ENCODE assay signal across 20 mouse cellular contexts in genomic region chr5:30930846-30931245, GRCm38 (mm10). TPM values are rescaled to one million over a fixed set of nuclear protein-coding genes. Genes with fewer than 3 reads are reported as not detected.
DNase-seq lines count a peak whose midpoint lies in the region; ATAC-seq and TF ChIP-seq lines count a peak whose summit lies in the region.
"Had no signal": no experiment of that assay in that cellular context is flagged by ENCODE, and none has a peak within 500 bp of the region (broad histone marks: within the 10 kb centered on the region; RNA-seq: fewer than 3 reads in every experiment).

No protein-coding gene starts in this region.

- no peak for TF ChIP-seq EP300 in stomach, postnatal 0 days (optimal IDR thresholded peaks at IDR 0.05)

- no peak overlapping the region for H3K4me3 ChIP-seq in hindbrain, postnatal 0 days (ENCODE audit: low read length)
- H3K4me3 ChIP-seq in hindbrain, embryonic 11.5 days (ENCODE audit: low read depth, low read length): no peak overlapping the region
- no peak overlapping the region for H3K4me3 ChIP-seq in embryonic facial prominence, embryonic 15.5 days (replicated peaks)
- H3K4me3 ChIP-seq in stomach, postnatal 0 days (ENCODE audit: low read depth, low read length): no peak overlapping the region
- H3K4me3 ChIP-seq: embryonic facial prominence, embryonic 12.5 days; erythroblast, embryonic 14.5 days; heart, embryonic 10.5 days; heart, embryonic 15.5 days; hindbrain, embryonic 12.5 days; layer of hippocampus, adult 2 months; midbrain, embryonic 13.5 days had no signal

- H3K27ac ChIP-seq in hindbrain, postnatal 0 days: 0 out of 2 replicates have a peak overlapping the region, but pooled peaks have one; percentile 11
- no peak overlapping the region for H3K27ac ChIP-seq in hindbrain, embryonic 11.5 days (ENCODE audit: low read depth, low read length)
- H3K27ac ChIP-seq in embryonic facial prominence, embryonic 15.5 days (replicated peaks): peak overlapping the region; percentile 11; the same call in 1 of the 2 replicates
- no peak overlapping the region for H3K27ac ChIP-seq in stomach, postnatal 0 days (replicated peaks)
- H3K27ac ChIP-seq: embryonic facial prominence, embryonic 12.5 days; heart, embryonic 10.5 days; heart, embryonic 15.5 days; hindbrain, embryonic 12.5 days; layer of hippocampus, adult 2 months; liver, embryonic 14.5 days; macrophage; midbrain, embryonic 13.5 days had no signal

- H3K4me1 ChIP-seq in hindbrain, postnatal 0 days (ENCODE audit: insufficient read depth, low read length): no peaks in the 10 kb centered on the region
- no peaks in the 10 kb centered on the region for H3K4me1 ChIP-seq in hindbrain, embryonic 11.5 days (replicated peaks; ENCODE audit: control insufficient read depth, insufficient read depth, low read length)
- peaks cover 5% of the 10 kb centered on the region; the same call in 1 of the 2 replicates for H3K4me1 ChIP-seq in embryonic facial prominence, embryonic 15.5 days
- H3K4me1 ChIP-seq in stomach, postnatal 0 days (replicated peaks; ENCODE audit: control insufficient read depth, insufficient read depth): no peaks in the 10 kb centered on the region
- H3K4me1 ChIP-seq: embryonic facial prominence, embryonic 12.5 days; hindbrain, embryonic 12.5 days; midbrain, embryonic 13.5 days had no signal

- H3K36me3 ChIP-seq in hindbrain, postnatal 0 days (ENCODE audit: insufficient read depth, low read length): no peaks in the 10 kb centered on the region
- H3K36me3 ChIP-seq in hindbrain, embryonic 11.5 days (ENCODE audit: control insufficient read depth, insufficient read depth, low read length): no peaks in the 10 kb centered on the region
- H3K36me3 ChIP-seq in embryonic facial prominence, embryonic 15.5 days: no peaks in the 10 kb centered on the region
- no peaks in the 10 kb centered on the region for H3K36me3 ChIP-seq in stomach, postnatal 0 days (ENCODE audit: control insufficient read depth, insufficient read depth, low read length)
- H3K36me3 ChIP-seq: embryonic facial prominence, embryonic 12.5 days; heart, embryonic 10.5 days; heart, embryonic 15.5 days; hindbrain, embryonic 12.5 days; midbrain, embryonic 13.5 days had no signal

- no peaks in the 10 kb centered on the region for H3K27me3 ChIP-seq in hindbrain, postnatal 0 days (ENCODE audit: insufficient read depth, low read length)
- H3K27me3 ChIP-seq in hindbrain, embryonic 11.5 days (ENCODE audit: control insufficient read depth, insufficient read depth, low read length): no peaks in the 10 kb centered on the region
- H3K27me3 ChIP-seq in embryonic facial prominence, embryonic 15.5 days: no peaks in the 10 kb centered on the region
- H3K27me3 ChIP-seq in stomach, postnatal 0 days (ENCODE audit: control insufficient read depth, insufficient read depth, low read length): no peaks in the 10 kb centered on the region
- H3K27me3 ChIP-seq: embryonic facial prominence, embryonic 12.5 days; heart, embryonic 15.5 days; hindbrain, embryonic 12.5 days; midbrain, embryonic 13.5 days had no signal

- ATAC-seq in hindbrain, postnatal 0 days: 0 out of 2 replicates have a peak, but pooled peaks have one; percentile 15
- no peak for ATAC-seq in hindbrain, embryonic 11.5 days (ENCODE audit: low FRiP score)
- no peak for ATAC-seq in embryonic facial prominence, embryonic 15.5 days (ENCODE audit: insufficient number of reproducible peaks, low FRiP score, low TSS enrichment, low read depth)
- no peak for ATAC-seq in stomach, postnatal 0 days (ENCODE audit: low FRiP score, low TSS enrichment)

- H3K9me3 ChIP-seq in hindbrain, postnatal 0 days (ENCODE audit: low read length): no peaks in the 10 kb centered on the region
- H3K9me3 ChIP-seq in hindbrain, embryonic 11.5 days (ENCODE audit: control insufficient read depth, low read length): no peaks in the 10 kb centered on the region
- H3K9me3 ChIP-seq in embryonic facial prominence, embryonic 15.5 days (replicated peaks): no peaks in the 10 kb centered on the region
- no peaks in the 10 kb centered on the region for H3K9me3 ChIP-seq in stomach, postnatal 0 days (ENCODE audit: control insufficient read depth, low read length)
- H3K9me3 ChIP-seq: embryonic facial prominence, embryonic 12.5 days; heart, embryonic 10.5 days; heart, embryonic 15.5 days; hindbrain, embryonic 12.5 days; midbrain, embryonic 13.5 days had no signal

- DNase-seq in cerebellum, postnatal 10 days: peak; percentile 62 to 68
- DNase-seq in cerebellum, adult 18-20 months: no peak
- DNase-seq in hindbrain, postnatal 0 days (ENCODE audit: low spot score): no peak
- DNase-seq in hindbrain, embryonic 11.5 days (ENCODE audit: low spot score): no peak
- DNase-seq in stomach, postnatal 0 days (ENCODE audit: low spot score): peak; percentile 12
- DNase-seq: adrenal gland, postnatal 25 days; gastrocnemius, postnatal 25 days; liver; right cerebral cortex, postnatal 14 days had no signal

- 59% methylated on average over 6 of the region's 6 CpGs for WGBS in hindbrain, postnatal 0 days
- WGBS in hindbrain, embryonic 11.5 days: 87% methylated on average over 6 of the region's 6 CpGs
- WGBS in embryonic facial prominence, embryonic 15.5 days: 76% methylated on average over 6 of the region's 6 CpGs
- 72% methylated on average over 6 of the region's 6 CpGs for WGBS in stomach, postnatal 0 days

- no peak overlapping the region for H3K9ac ChIP-seq in hindbrain, postnatal 0 days (replicated peaks; ENCODE audit: low read length)
- H3K9ac ChIP-seq in hindbrain, embryonic 11.5 days (ENCODE audit: low read depth, low read length): no peak overlapping the region
- no peak overlapping the region for H3K9ac ChIP-seq in embryonic facial prominence, embryonic 15.5 days
- H3K9ac ChIP-seq in stomach, postnatal 0 days (ENCODE audit: low read length): no peak overlapping the region
- H3K9ac ChIP-seq: embryonic facial prominence, embryonic 12.5 days; heart, embryonic 15.5 days; hindbrain, embryonic 12.5 days; liver, embryonic 14.5 days; midbrain, embryonic 13.5 days had no signal

- no peak for TF ChIP-seq CTCF in hindbrain, postnatal 0 days (IDR thresholded peaks at IDR 0.05; ENCODE audit: low read depth)
- TF ChIP-seq CTCF in stomach, postnatal 0 days (IDR thresholded peaks at IDR 0.05; ENCODE audit: low read depth): no peak

- no peak overlapping the region for H3K4me2 ChIP-seq in hindbrain, postnatal 0 days (ENCODE audit: low read depth, low read length)
- H3K4me2 ChIP-seq in hindbrain, embryonic 11.5 days (replicated peaks; ENCODE audit: low read depth, low read length): no peak overlapping the region
- no peak overlapping the region for H3K4me2 ChIP-seq in embryonic facial prominence, embryonic 15.5 days (replicated peaks)
- H3K4me2 ChIP-seq in stomach, postnatal 0 days (replicated peaks; ENCODE audit: low read depth): no peak overlapping the region
- H3K4me2 ChIP-seq: embryonic facial prominence, embryonic 12.5 days; heart, embryonic 15.5 days; hindbrain, embryonic 12.5 days; midbrain, embryonic 13.5 days had no signal

RNA-seq across cellular contexts. Expression of gene Khk, which starts 9.6 kb away (rescaled TPM):
- 3.0 and 14.6 TPM in 2 replicates for total RNA-seq in hindbrain, postnatal 0 days (2014; rRNA removed)
- 16.5 and 17.4 TPM in 2 replicates for polyA plus RNA-seq in hindbrain, postnatal 0 days (2015; fragmentation: Nextera tagmentation; extraction: Ambion mirVana)
- polyA plus RNA-seq in hindbrain, embryonic 11.5 days (2014; fragmentation: Nextera tagmentation; extraction: Ambion mirVana): 4.2 and 7.8 TPM in 2 replicates
- polyA plus RNA-seq in embryonic facial prominence, embryonic 15.5 days (2015; fragmentation: Nextera tagmentation; extraction: Ambion mirVana): 23.8 and 25.6 TPM in 2 replicates
- 28.4 and 33.6 TPM in 2 replicates for polyA plus RNA-seq in stomach, postnatal 0 days (2015; fragmentation: Nextera tagmentation; extraction: Ambion mirVana)

RNA-seq across cellular contexts. Expression of gene Cgref1, which starts 14.5 kb away (rescaled TPM):
- 114 and 153 TPM in 2 replicates for total RNA-seq in hindbrain, postnatal 0 days (2014; rRNA removed)
- 77.4 and 88.0 TPM in 2 replicates for polyA plus RNA-seq in hindbrain, postnatal 0 days (2015; fragmentation: Nextera tagmentation; extraction: Ambion mirVana)
- 6.9 and 7.6 TPM in 2 replicates for polyA plus RNA-seq in hindbrain, embryonic 11.5 days (2014; fragmentation: Nextera tagmentation; extraction: Ambion mirVana)
- polyA plus RNA-seq in embryonic facial prominence, embryonic 15.5 days (2015; fragmentation: Nextera tagmentation; extraction: Ambion mirVana): 32.1 and 34.0 TPM in 2 replicates
- polyA plus RNA-seq in stomach, postnatal 0 days (2015; fragmentation: Nextera tagmentation; extraction: Ambion mirVana): 22.5 and 24.8 TPM in 2 replicates
- total RNA-seq: megakaryocyte-erythroid progenitor cell, adult 5-6 weeks had no signal
- polyA plus RNA-seq: erythroblast, embryonic 14.5 days; macrophage had no signal

RNA-seq across cellular contexts. Expression of gene Emilin1, which starts 17.6 kb away (rescaled TPM):
- total RNA-seq in hindbrain, postnatal 0 days (2014; rRNA removed): 8.1 and 9.3 TPM in 2 replicates
- 10.3 and 10.5 TPM in 2 replicates for polyA plus RNA-seq in hindbrain, postnatal 0 days (2015; fragmentation: Nextera tagmentation; extraction: Ambion mirVana)
- polyA plus RNA-seq in hindbrain, embryonic 11.5 days (2014; fragmentation: Nextera tagmentation; extraction: Ambion mirVana): 46.0 and 48.5 TPM in 2 replicates
- polyA plus RNA-seq in embryonic facial prominence, embryonic 15.5 days (2015; fragmentation: Nextera tagmentation; extraction: Ambion mirVana): 244 and 254 TPM in 2 replicates
- polyA plus RNA-seq in stomach, postnatal 0 days (2015; fragmentation: Nextera tagmentation; extraction: Ambion mirVana): 85.6 and 97.0 TPM in 2 replicates

RNA-seq across cellular contexts. Expression of gene Ost4, which starts 23.3 kb away (rescaled TPM):
- total RNA-seq in hindbrain, postnatal 0 days (2014; rRNA removed): 109 and 179 TPM in 2 replicates
- 224 and 236 TPM in 2 replicates for polyA plus RNA-seq in hindbrain, postnatal 0 days (2015; fragmentation: Nextera tagmentation; extraction: Ambion mirVana)
- 335 and 338 TPM in 2 replicates for polyA plus RNA-seq in hindbrain, embryonic 11.5 days (2014; fragmentation: Nextera tagmentation; extraction: Ambion mirVana)
- 482 and 502 TPM in 2 replicates for polyA plus RNA-seq in embryonic facial prominence, embryonic 15.5 days (2015; fragmentation: Nextera tagmentation; extraction: Ambion mirVana)
- polyA plus RNA-seq in stomach, postnatal 0 days (2015; fragmentation: Nextera tagmentation; extraction: Ambion mirVana): 368 and 397 TPM in 2 replicates

RNA-seq across cellular contexts. Expression of gene Preb, which starts 29.3 kb away (rescaled TPM):
- 43.7 and 49.6 TPM in 2 replicates for total RNA-seq in hindbrain, postnatal 0 days (2014; rRNA removed)
- polyA plus RNA-seq in hindbrain, postnatal 0 days (2015; fragmentation: Nextera tagmentation; extraction: Ambion mirVana): 104 and 106 TPM in 2 replicates
- polyA plus RNA-seq in hindbrain, embryonic 11.5 days (2014; fragmentation: Nextera tagmentation; extraction: Ambion mirVana): 96.7 and 99.1 TPM in 2 replicates
- 125 and 130 TPM in 2 replicates for polyA plus RNA-seq in embryonic facial prominence, embryonic 15.5 days (2015; fragmentation: Nextera tagmentation; extraction: Ambion mirVana)
- 88.1 and 93.1 TPM in 2 replicates for polyA plus RNA-seq in stomach, postnatal 0 days (2015; fragmentation: Nextera tagmentation; extraction: Ambion mirVana)

Comparison
In these comparisons a context has a peak if more than half of its experiments do, and no peak if none do; other contexts are left out.
1. DNase-seq: peak in cerebellum, postnatal 10 days (2 of 2) and stomach, postnatal 0 days (single experiment); none in cerebellum, adult 18-20 months (0 of 2), hindbrain, postnatal 0 days (single experiment) and hindbrain, embryonic 11.5 days (single experiment).
2. H3K27ac ChIP-seq: peak in hindbrain, postnatal 0 days (single experiment) and embryonic facial prominence, embryonic 15.5 days (single experiment); none in hindbrain, embryonic 11.5 days (single experiment) and stomach, postnatal 0 days (single experiment).